Comparison of ENCODE assay signal across 8 mouse cellular contexts in the genomic region with DNA sequence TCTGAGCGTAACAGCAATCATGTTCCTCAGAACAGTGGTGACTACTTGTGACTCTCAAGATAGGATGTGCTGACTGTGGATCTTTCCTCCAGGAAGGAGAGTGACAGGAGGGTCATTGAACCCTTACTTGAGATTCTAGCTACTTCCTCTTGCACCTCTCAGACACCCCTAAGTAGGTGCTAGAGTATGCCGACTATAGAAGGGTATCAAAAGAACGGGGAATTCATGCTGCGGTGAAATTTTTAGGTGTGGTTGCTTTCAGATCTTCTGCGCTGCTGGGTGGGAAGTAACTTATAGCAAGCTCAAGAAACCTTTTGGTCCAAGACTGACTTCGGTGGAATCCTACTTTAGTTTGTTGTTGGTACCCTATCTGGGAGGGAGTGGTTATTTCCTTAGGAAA. TPM values are rescaled to one million over a fixed set of nuclear protein-coding genes. Genes with fewer than 3 reads are reported as not detected.
DNase-seq lines count a peak whose midpoint lies in the region; TF ChIP-seq lines count a peak whose summit lies in the region.

No protein-coding gene starts in this region.

- H3K27me3 ChIP-seq in heart, embryonic 10.5 days (ENCODE audit: insufficient read depth, poor library complexity, severe bottlenecking) = no peaks in the 10 kb centered on the region
- H3K27me3 ChIP-seq in myocyte (ENCODE audit: control insufficient read depth, insufficient read depth, insufficient read length) = no peaks in the 10 kb centered on the region

- TF ChIP-seq POLR2A in myocyte (IDR thresholded peaks at IDR 0.05; ENCODE audit: insufficient read length, low read depth) = no peak

- H3K9me3 ChIP-seq in heart, embryonic 10.5 days = no peaks in the 10 kb centered on the region

- no peak overlapping the region for H3ac ChIP-seq in myocyte (ENCODE audit: control insufficient read depth, insufficient read length)

- peaks cover 31% of the 10 kb centered on the region for H3K79me2 ChIP-seq in myocyte (ENCODE audit: control insufficient read depth, insufficient read depth)

- whole genome bisulfite sequencing in heart, embryonic 10.5 days = 74% methylated on average over 6 of the region's 6 CpGs

- no peaks in the 10 kb centered on the region for H3K36me3 ChIP-seq in heart, embryonic 10.5 days
- no peaks in the 10 kb centered on the region for H3K36me3 ChIP-seq in myocyte (ENCODE audit: control insufficient read depth, insufficient read depth)

- H3K27ac ChIP-seq in heart, embryonic 10.5 days = no peak overlapping the region

- no peak for DNase-seq in heart, embryonic 10.5 days (ENCODE audit: low spot score)
- no peak for DNase-seq in heart, adult 8-10 months (ENCODE audit: low spot score)
- peak; percentile 68 to 71 for DNase-seq in CD8-positive naive resting alpha-beta T cell, adult 2 months (ENCODE audit: low read depth in 2 of 2, low spot score in 2 of 2)
- DNase-seq in induced T-regulatory cell, adult 2 months (ENCODE audit: low read depth) = peak; percentile 90
- no peak for DNase-seq in cerebellum, postnatal 36 days
- no peak for DNase-seq in embryo, embryonic 9.5 days (ENCODE audit: extremely low spot score)
- no peak for DNase-seq in frontal cortex, postnatal 36 days (ENCODE audit: low spot score in 2 of 2)

- H3K4me2 ChIP-seq in myocyte (ENCODE audit: low read depth) = peak overlapping the region; percentile 85

- peaks cover 19% of the 10 kb centered on the region for H3K4me1 ChIP-seq in heart, embryonic 10.5 days

- peak overlapping the region; percentile 87; the same call in 1 of the 2 replicates for H3K4me3 ChIP-seq in heart, embryonic 10.5 days
- H3K4me3 ChIP-seq in myocyte = peak overlapping the region; percentile 63

TF ChIP-seq in myocyte, 11 proteins besides CTCF, POLR2A, EP300 and RAD21:
- TF ChIP-seq REST (IDR thresholded peaks at IDR 0.05; ENCODE audit: insufficient read depth, insufficient read length) (no peak), MAX (IDR thresholded peaks at IDR 0.05; ENCODE audit: low read depth) (no peak)
TF ChIP-seq in myocyte: peak in this region for 0.

RNA-seq across cellular contexts. Expression of gene Cd47, which starts 53.9 kb away (rescaled TPM):
- polyA plus RNA-seq in heart, embryonic 10.5 days (2016; fragmentation: Nextera tagmentation; extraction: Ambion mirVana) = 49.0 and 50.3 TPM in 2 replicates
- 10 to 100 TPM; 82.2 to 91.4 (median 87.5) TPM for total RNA-seq in heart, adult 8-10 months (2022)
- polyA plus RNA-seq in myocyte (2012; fragmentation: generic; extraction: Trizol) = 79.4 TPM

Comparison
In these comparisons a context has a peak if more than half of its experiments do, and no peak if none do; other contexts are left out.
1. DNase-seq: peak in CD8-positive naive resting alpha-beta T cell, adult 2 months (2 of 2) and induced T-regulatory cell, adult 2 months (single experiment); none in heart, embryonic 10.5 days (single experiment), heart, adult 8-10 months (single experiment), cerebellum, postnatal 36 days (0 of 2), embryo, embryonic 9.5 days (single experiment) and frontal cortex, postnatal 36 days (0 of 2).